Mouse (Mus musculus) olfactory bulb, adult 2 months (tissue): Measurements from ENCODE around the gene Sptlc2.

Experiments used
- CTCF ChIP-seq: fragments of 200-500 bp; IDR thresholded peaks from 2 replicates; pipeline ENCODE4 v1.5.1; 2012; ENCODE audit warnings: low read depth, mild to moderate bottlenecking, low read length, moderate library complexity; ENCODE audit not compliant: insufficient read depth
- POLR2A ChIP-seq: fragments of 200-500 bp; IDR thresholded peaks from 2 replicates; pipeline ENCODE4 v1.6.1; 2012; ENCODE audit warnings: mild to moderate bottlenecking, low read depth, low read length, moderate library complexity; ENCODE audit not compliant: insufficient read depth

GRCm38 (mm10) chr12:87388122-87388774 lies at the start of gene Sptlc2:
- no peak for TF ChIP-seq CTCF
- TF ChIP-seq POLR2A = peak; percentile 72; the same call in 1 of the 2 replicates
